Mouse (Mus musculus) gastrocnemius, postnatal 10 days (tissue): Measurements from ENCODE around the gene Fgfr2. TPM values are rescaled to one million over a fixed set of nuclear protein-coding genes. Genes with fewer than 3 reads are reported as not detected.

Experiments used
- DNase-seq: peaks from one replicate; pipeline ENCODE4 v3.0.0; 2021; ENCODE audit warnings: mixed read lengths
- total RNA-seq, 2 experiments: library from RNA; stranded (reverse); gene quantifications; 2 replicates each; pipeline ENCODE4 v1.2.3; 2021

Fgfr2 gene
- total RNA-seq, 2 experiments from 2014 or later: 3.0 to 6.1 TPM

- no peak for DNase-seq
These were observed 1435.8 kb downstream of the Fgfr2 start for GRCm38 (mm10) chr7:131687324-131687723.

GRCm38 (mm10) chr7:131677126-131677525 is 1446.0 kb downstream of the Fgfr2 start:
- DNase-seq: no peak

GRCm38 (mm10) chr7:131670586-131670985 is 1452.6 kb downstream of the Fgfr2 start:
- no peak for DNase-seq

- DNase-seq: no peak
These were observed 1453.8 kb downstream of the Fgfr2 start for GRCm38 (mm10) chr7:131669326-131669725.

- DNase-seq: no peak
These were observed 1462.4 kb downstream of the Fgfr2 start for GRCm38 (mm10) chr7:131660726-131661125.

- DNase-seq: no peak
These were observed 1467.1 kb downstream of the Fgfr2 start for GRCm38 (mm10) chr7:131656017-131656416.

GRCm38 (mm10) chr7:131653416-131653815 is 1469.7 kb downstream of the Fgfr2 start:
- no peak for DNase-seq

- DNase-seq: no peak
These were observed 1471.0 kb downstream of the Fgfr2 start for GRCm38 (mm10) chr7:131651921-131652694.

- no peak for DNase-seq
These were observed 1472.9 kb downstream of the Fgfr2 start for GRCm38 (mm10) chr7:131650277-131650676.

GRCm38 (mm10) chr7:131648276-131648675 is 1474.9 kb downstream of the Fgfr2 start:
- no peak for DNase-seq

GRCm38 (mm10) chr7:131647583-131647982 is 1475.6 kb downstream of the Fgfr2 start:
- DNase-seq: no peak

GRCm38 (mm10) chr7:131644586-131644985 is 1478.6 kb downstream of the Fgfr2 start:
- no peak for DNase-seq

GRCm38 (mm10) chr7:131644051-131644450 is 1479.1 kb downstream of the Fgfr2 start:
- DNase-seq: no peak

- no peak for DNase-seq
These were observed 1479.8 kb downstream of the Fgfr2 start for GRCm38 (mm10) chr7:131643341-131643840.

GRCm38 (mm10) chr7:131629562-131629961 is 1493.6 kb downstream of the Fgfr2 start:
- DNase-seq: no peak

- no peak for DNase-seq
These were observed 1494.2 kb downstream of the Fgfr2 start for GRCm38 (mm10) chr7:131628846-131629391.

GRCm38 (mm10) chr7:131628356-131628755 is 1494.8 kb downstream of the Fgfr2 start:
- DNase-seq: no peak

- DNase-seq: no peak
These were observed 1513.5 kb downstream of the Fgfr2 start for GRCm38 (mm10) chr7:131609677-131610076.

- no peak for DNase-seq
These were observed 1515.1 kb downstream of the Fgfr2 start for GRCm38 (mm10) chr7:131608049-131608448.

- DNase-seq: no peak
These were observed 1517.7 kb downstream of the Fgfr2 start for GRCm38 (mm10) chr7:131605481-131605880.

GRCm38 (mm10) chr7:131604946-131605345 is 1518.2 kb downstream of the Fgfr2 start:
- no peak for DNase-seq

- DNase-seq: no peak
These were observed 1520.0 kb downstream of the Fgfr2 start for GRCm38 (mm10) chr7:131603186-131603585.

- DNase-seq: no peak
These were observed 1521.0 kb downstream of the Fgfr2 start for GRCm38 (mm10) chr7:131602106-131602505.

- no peak for DNase-seq
These were observed 1524.7 kb downstream of the Fgfr2 start for GRCm38 (mm10) chr7:131598483-131598824.
